Mouse (Mus musculus): ENCODE results near the gene Sptb.

Sptb gene

DNA sequence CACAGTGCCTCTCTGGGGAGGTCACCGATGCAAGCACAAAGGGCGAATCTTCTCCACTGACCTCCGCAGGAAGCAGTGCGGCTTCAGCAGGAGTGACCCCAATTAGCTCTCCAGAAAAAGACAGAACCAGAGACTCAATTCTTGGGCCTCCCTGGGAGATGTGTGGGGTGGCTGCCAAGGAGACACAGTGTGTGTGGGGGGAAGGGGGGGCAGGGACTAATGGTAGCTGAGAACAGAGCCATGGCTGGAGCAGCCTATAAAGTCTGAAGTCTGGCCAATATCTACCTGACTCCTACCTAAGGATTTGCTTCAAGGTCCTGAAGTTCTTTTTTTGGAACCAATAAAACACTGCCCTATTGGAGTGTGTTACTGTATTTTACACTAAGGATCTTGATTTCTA, 105.8 kb downstream of the Sptb start:
- DNase-seq = no peak

DNA sequence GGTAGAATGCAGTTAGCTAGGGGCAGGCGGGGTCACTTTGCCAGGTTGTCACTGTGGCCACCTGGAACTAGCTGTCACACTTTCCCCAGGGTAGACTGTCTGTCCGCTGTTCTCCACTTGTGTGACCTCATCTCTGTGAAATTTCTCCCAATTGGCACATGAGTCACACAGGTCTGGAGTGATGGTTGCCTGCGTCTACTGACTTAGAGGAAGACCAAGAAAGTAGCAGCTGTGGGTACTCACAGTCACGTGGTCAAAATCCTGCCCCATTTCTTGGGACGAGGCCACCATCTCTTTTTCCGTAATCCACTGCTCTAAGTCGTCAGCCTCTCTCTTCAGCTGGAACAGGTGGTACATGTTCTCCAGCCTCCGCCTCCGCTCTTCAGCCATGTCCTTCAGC, 106.6 kb downstream of the Sptb start:
- DNase-seq = no peak

GRCm38 (mm10) chr12:76598196-76598928, 112.0 kb downstream of the Sptb start:
- peak; percentile 73 to 84 for DNase-seq

GRCm38 (mm10) chr12:76597577-76598100, 112.7 kb downstream of the Sptb start:
- DNase-seq = peak; percentile 73 to 80

- DNase-seq = peak; percentile 78 to 82
These were observed 113.9 kb downstream of the Sptb start for GRCm38 (mm10) chr12:76596292-76597023.

DNA sequence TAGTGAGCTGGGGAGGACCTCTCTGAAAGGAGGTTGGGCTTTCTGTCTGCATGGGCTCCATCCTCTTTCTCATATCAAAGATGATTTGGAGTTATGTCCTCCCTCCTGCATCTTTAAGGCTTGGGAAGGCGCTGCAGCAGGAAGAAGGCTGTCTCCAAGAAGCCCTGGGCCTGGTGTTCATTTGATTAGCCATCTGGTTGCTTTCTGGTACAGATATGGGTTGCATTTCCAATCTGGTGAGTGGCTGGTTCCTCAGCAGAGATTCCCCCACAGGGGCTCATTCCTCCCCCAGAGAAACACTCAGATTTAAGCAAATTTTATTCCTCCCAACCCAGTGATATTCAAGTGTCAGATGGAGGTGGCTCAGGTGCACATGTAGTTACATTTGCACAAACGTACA, 114.5 kb downstream of the Sptb start:
- DNase-seq = no peak

DNA sequence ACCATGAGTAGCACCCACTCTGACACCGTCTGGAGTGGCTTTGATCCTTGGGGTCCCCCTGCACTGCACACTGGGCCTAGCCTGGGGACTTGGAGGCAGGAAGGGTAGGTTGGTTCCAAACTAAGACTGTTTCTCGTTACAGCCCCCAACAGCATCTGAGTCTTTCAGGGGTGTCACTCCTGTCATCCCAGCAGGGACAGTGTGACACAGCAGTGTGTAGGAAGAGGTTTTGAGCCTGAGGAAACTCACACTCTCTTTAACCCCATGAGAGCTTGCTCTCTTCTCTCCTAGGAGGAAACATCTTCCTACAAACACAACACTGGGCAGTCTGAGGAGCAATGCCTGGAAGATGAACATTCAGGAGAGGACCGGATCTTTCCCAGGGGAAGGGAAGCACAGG, 115.8 kb downstream of the Sptb start:
- DNase-seq = no peak

GRCm38 (mm10) chr12:76593839-76594322, 116.5 kb downstream of the Sptb start:
- peak; percentile 80 to 83 for DNase-seq

GRCm38 (mm10) chr12:76593254-76593653, 117.1 kb downstream of the Sptb start:
- no peak for DNase-seq

- DNase-seq = peak in 1 of 2 experiments; percentile 74
These were observed 118.1 kb downstream of the Sptb start for GRCm38 (mm10) chr12:76592213-76592612.

DNA sequence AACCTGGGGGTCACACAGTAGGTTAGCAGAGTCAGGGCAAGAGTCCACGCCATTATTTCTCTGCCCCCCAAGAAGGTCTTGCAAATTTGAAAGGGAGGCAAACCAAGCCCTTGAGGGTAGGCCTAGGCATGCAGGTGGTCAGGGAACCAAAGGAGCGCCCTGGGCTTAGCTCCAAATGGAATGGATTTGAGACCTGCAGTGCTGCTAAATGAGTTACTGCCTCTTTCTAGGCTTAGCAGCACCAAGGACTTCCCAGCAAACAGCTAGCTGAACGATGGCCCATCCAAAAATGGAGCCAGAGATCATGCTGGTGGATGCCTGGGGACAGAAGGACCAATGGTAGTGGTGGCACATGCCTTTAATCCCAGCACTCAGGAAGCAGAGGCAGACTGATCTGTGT, 119.3 kb downstream of the Sptb start:
- no peak for DNase-seq

DNA sequence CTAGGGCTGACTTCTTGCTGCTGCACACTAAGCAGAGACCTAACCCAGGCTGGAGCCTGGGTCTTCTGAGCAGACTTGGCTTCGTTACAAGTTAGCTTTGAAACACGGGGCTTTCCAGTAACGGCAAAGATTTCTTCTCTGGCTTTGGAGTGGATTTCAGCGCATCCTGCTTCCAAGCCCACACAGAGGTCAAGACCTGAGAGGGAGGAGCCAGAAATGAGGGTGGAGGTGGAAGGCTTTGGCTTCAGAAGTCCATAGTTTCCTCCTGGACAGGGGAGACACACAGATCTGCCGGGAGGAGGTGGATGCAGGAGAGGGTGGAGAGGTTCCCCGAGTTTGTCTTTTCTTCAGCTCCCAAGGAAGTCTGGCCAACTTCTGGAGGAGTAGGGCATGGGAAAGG, 120.8 kb downstream of the Sptb start:
- DNase-seq = peak; percentile 39 to 61

- DNase-seq = no peak
These were observed 123.0 kb downstream of the Sptb start for GRCm38 (mm10) chr12:76587357-76587756.

- DNase-seq = no peak
These were observed 125.3 kb downstream of the Sptb start for GRCm38 (mm10) chr12:76585028-76585427.

DNA sequence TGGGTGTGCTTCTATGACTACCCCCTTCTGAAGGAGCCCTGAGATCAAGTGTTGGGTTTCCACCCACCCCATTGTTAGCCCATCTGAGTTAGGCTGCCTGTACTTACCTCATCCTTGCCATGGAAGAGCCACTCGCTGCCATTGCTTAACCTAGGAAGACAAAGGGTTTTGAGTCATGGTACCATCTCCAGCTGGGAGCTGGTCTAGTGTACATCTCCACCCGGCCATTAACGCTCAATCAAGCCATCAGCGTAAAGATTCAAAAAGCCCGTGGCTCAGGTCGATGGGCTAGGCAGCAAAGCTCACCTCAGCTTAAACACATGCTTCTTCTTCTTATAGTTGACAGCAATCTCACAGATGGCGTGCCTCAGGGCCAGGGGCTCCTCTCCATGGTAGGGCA, 126.9 kb downstream of the Sptb start:
- DNase-seq = no peak

DNA sequence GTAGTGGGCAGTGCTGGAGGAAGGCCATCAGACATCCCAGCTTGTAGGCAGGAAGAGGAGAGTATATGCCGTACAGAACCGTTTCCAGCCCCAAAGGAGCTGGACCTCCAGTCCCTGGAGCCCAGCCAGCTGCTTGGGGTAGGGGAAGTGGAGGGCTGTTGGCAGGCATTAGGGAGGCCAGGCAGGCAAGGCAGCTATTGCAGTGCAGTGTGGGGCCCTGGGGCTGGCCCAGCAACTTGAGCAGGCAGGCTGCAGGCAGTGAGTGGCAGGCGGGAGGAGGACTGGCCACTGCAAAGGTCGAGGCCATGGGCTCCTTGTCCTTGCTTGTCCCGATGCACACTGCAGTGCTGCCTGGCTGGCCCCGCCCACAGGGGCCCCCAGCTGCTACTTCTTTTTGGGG, 127.5 kb downstream of the Sptb start:
- peak; percentile 65 to 87 for DNase-seq

- peak; percentile 46 to 72 for DNase-seq
These were observed 128.2 kb downstream of the Sptb start for GRCm38 (mm10) chr12:76582139-76582538.

DNA sequence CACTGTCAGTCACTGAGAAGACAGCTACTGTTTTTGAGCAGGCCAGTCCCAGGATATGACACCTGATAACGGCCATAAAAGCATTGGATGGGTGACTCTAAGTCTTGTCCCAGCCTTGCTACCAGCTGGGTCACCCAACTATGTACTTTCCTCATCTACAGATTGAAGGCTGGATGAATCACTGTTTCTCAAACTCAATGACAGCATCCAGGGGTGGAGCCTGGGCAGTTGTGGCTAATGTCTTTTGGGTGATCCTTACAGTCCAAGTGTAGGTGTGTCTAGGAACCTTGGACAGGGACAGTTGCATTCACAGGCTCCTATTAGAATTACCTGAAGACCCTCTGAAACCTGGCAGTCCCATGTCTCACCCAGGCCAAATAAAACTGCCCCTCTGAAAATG, 130.5 kb downstream of the Sptb start:
- DNase-seq = no peak

DNA sequence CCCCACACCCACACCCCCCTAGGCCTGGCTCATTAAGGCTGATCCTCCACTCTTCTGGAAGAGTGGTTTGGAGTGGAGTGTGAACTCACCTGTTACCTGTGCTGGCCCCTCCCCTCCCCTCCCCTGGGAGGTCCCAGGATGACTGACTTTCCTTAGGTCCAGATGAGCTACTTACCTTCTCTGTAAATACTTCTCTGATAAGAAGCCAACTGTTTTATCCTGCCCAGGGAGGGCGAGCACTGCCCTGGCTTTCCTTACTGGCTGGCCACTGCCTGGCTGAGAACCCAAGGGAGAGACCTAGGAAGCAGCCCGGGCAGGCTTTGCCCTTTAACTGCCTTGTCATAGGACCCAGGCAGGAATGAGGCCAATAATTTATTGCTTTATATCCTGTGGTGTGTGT, 131.9 kb downstream of the Sptb start:
- peak in 1 of 2 experiments; percentile 76 for DNase-seq

DNA sequence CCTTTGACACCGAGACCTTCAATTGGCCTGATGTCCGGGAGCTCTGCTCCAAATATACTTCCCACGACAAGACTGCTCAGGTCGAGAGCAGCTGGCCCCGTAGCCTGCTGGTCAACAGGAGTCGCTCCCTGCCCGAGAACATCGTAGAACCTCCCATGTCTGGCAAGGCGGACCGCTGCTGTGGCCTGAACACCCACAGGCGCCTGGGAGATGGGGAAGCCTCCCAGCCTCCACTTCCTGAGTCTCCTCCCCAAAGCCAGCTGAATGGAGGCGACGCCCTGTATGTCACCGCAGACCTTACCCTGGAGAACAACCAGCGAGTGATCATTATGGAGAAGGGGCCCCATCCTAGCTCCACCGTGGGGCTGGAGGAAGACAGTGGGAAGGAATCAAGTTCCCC, 132.5 kb downstream of the Sptb start:
- DNase-seq = peak in 1 of 2 experiments; percentile 56

DNA sequence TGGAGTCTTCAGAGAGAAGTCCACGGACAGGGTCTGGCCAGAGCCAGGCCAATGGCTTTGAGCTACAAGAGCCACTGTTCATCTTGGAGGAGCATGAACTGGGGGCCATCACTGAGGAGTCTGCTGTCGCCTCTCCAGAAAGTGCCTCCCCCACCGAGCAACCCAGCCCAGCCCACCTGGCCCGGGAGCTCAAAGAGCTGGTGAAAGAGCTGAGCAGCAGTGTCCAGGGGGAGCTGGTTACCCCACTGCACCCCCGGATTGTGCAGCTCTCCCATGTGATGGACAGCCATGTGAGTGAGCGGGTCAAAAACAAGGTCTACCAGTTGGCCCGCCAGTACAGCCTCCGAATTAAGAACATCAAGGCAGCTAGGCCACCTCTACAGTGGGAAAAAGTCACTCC, 133.5 kb downstream of the Sptb start:
- DNase-seq = no peak

DNA sequence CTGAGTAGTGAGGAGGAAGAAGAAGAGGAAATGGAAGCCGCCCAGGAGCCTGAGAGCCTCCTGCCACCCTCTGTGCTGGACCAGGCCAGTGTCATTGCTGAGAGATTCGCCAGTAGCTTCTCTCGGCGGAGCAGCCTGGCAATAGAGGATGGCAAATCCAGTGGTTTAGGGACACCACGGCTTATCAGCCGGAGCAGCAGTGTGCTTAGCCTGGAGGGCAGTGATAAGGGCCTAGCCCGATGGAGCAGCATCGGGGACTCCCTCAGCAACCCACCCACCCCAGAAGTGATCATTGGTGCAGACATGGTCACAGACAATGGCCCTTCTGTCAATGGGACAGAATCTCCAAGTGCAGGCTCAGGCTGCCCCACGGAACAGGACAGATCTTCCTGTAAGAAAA, 134.3 kb downstream of the Sptb start:
- no peak for DNase-seq

DNA sequence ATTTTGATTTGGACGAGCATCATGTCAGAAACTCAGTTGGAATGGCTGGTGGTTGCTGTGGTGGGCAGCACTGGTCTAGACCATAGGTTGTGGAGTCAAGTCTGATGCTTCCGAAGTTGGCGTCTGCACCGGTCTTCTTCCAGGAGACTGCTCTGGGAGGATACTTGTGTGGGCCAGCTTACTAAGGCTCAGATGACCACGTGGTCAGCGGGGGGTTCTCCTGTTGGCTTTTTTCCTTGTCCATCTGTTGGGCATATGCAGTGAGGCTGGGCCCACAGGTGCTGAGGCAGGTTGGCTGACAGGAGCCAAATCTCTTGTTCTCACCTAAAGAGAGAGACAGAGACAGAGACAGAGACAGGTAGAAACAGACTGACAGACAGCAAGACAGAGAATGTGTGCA, 135.5 kb downstream of the Sptb start:
- peak in 1 of 2 experiments; percentile 58 for DNase-seq

DNA sequence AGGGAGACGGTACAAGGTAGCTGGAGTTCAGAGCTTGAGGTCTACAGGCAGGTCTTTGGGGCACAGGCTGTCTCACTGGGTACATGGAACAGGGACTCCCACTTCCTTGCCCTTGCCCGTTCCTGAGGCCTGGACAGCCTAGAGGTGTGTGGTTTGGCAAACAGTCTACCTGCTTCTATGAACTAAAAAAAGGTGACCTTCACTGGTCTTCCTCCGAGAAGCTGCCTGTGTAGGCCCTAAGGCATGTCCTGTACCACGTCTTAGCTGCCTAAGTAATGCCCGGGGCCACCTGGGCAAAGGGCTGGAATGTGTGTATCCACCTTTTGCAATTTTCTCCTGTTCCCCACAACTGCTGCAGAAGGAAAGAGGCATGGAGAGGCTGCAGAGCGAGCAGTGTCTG, 137.0 kb downstream of the Sptb start:
- DNase-seq = peak; percentile 45 to 86
